Comparison of ENCODE assay signal across 8 mouse cellular contexts in genomic region chr12:97130276-97130675, GRCm38 (mm10).
A peak's percentile ranks its signal among the peaks of the same experiment; 100 is the strongest.
DNase-seq lines count a peak whose midpoint lies in the region; ATAC-seq and TF ChIP-seq lines count a peak whose summit lies in the region.

No protein-coding gene starts in this region.

- H3K9me3 ChIP-seq in intestine, postnatal 0 days (ENCODE audit: control insufficient read depth), result no peaks in the 10 kb centered on the region
- H3K9me3 ChIP-seq in intestine, embryonic 15.5 days, result no peaks in the 10 kb centered on the region
- no peaks in the 10 kb centered on the region for H3K9me3 ChIP-seq in embryonic facial prominence, embryonic 14.5 days (ENCODE audit: control insufficient read depth, low read length)

- ATAC-seq in intestine, postnatal 0 days, result no peak
- no peak for ATAC-seq in intestine, embryonic 15.5 days
- ATAC-seq in embryonic facial prominence, embryonic 14.5 days (ENCODE audit: low read depth), result no peak
- ATAC-seq in granulocyte monocyte progenitor cell, adult 5-6 weeks (replicated peaks; ENCODE audit: poor library complexity, severe bottlenecking), result no peak

- no peak overlapping the region for H3K9ac ChIP-seq in intestine, postnatal 0 days (ENCODE audit: low read depth, low read length)
- H3K9ac ChIP-seq in intestine, embryonic 15.5 days, result no peak overlapping the region
- no peak overlapping the region for H3K9ac ChIP-seq in embryonic facial prominence, embryonic 14.5 days (ENCODE audit: low read depth, low read length)

- peak; percentile 4 for DNase-seq in thymus, postnatal 4 days
- DNase-seq in thymus, postnatal 10 days (ENCODE audit: low spot score in 2 of 2), result no peak
- DNase-seq in embryonic facial prominence, embryonic 14.5 days (ENCODE audit: low spot score), result peak; percentile 63
- peak; percentile 31 for DNase-seq in right cerebral cortex, postnatal 4 days
- DNase-seq in thymus, postnatal 14 days, result no peak

- no peak overlapping the region for H3K4me2 ChIP-seq in intestine, postnatal 0 days (replicated peaks; ENCODE audit: low read depth)
- H3K4me2 ChIP-seq in intestine, embryonic 15.5 days (replicated peaks), result no peak overlapping the region
- H3K4me2 ChIP-seq in embryonic facial prominence, embryonic 14.5 days (ENCODE audit: low read depth, low read length), result no peak overlapping the region

- H3K27me3 ChIP-seq in intestine, postnatal 0 days (replicated peaks; ENCODE audit: control insufficient read depth, insufficient read depth, low read length), result no peaks in the 10 kb centered on the region
- H3K27me3 ChIP-seq in intestine, embryonic 15.5 days (replicated peaks), result no peaks in the 10 kb centered on the region
- no peaks in the 10 kb centered on the region for H3K27me3 ChIP-seq in embryonic facial prominence, embryonic 14.5 days (replicated peaks; ENCODE audit: control insufficient read depth, insufficient read depth, low read length)

- TF ChIP-seq CTCF in intestine, postnatal 0 days (IDR thresholded peaks at IDR 0.05; ENCODE audit: low read depth), result peak; percentile 60

- H3K36me3 ChIP-seq in intestine, postnatal 0 days (ENCODE audit: control insufficient read depth, insufficient read depth), result no peaks in the 10 kb centered on the region
- H3K36me3 ChIP-seq in intestine, embryonic 15.5 days, result no peaks in the 10 kb centered on the region
- no peaks in the 10 kb centered on the region for H3K36me3 ChIP-seq in embryonic facial prominence, embryonic 14.5 days (ENCODE audit: control insufficient read depth, insufficient read depth, low read length)

- no peak overlapping the region for H3K27ac ChIP-seq in intestine, postnatal 0 days (ENCODE audit: low read depth, low read length)
- no peak overlapping the region for H3K27ac ChIP-seq in intestine, embryonic 15.5 days
- no peak overlapping the region for H3K27ac ChIP-seq in embryonic facial prominence, embryonic 14.5 days (replicated peaks; ENCODE audit: low read depth, low read length)

- no peaks in the 10 kb centered on the region for H3K4me1 ChIP-seq in intestine, postnatal 0 days (replicated peaks; ENCODE audit: control insufficient read depth, insufficient read depth, low read length)
- no peaks in the 10 kb centered on the region for H3K4me1 ChIP-seq in intestine, embryonic 15.5 days (replicated peaks)
- no peaks in the 10 kb centered on the region for H3K4me1 ChIP-seq in embryonic facial prominence, embryonic 14.5 days (ENCODE audit: control insufficient read depth, insufficient read depth, low read length)

- no peak overlapping the region for H3K4me3 ChIP-seq in intestine, postnatal 0 days (ENCODE audit: low read depth, low read length)
- H3K4me3 ChIP-seq in intestine, embryonic 15.5 days (replicated peaks), result no peak overlapping the region
- H3K4me3 ChIP-seq in embryonic facial prominence, embryonic 14.5 days (ENCODE audit: low read depth, low read length), result no peak overlapping the region

Comparison
In these comparisons a context has a peak if more than half of its experiments do, and no peak if none do; other contexts are left out.
1. DNase-seq: peak in thymus, postnatal 4 days (single experiment), embryonic facial prominence, embryonic 14.5 days (single experiment) and right cerebral cortex, postnatal 4 days (single experiment); none in thymus, postnatal 10 days (0 of 2) and thymus, postnatal 14 days (single experiment).